In the genomic region with DNA sequence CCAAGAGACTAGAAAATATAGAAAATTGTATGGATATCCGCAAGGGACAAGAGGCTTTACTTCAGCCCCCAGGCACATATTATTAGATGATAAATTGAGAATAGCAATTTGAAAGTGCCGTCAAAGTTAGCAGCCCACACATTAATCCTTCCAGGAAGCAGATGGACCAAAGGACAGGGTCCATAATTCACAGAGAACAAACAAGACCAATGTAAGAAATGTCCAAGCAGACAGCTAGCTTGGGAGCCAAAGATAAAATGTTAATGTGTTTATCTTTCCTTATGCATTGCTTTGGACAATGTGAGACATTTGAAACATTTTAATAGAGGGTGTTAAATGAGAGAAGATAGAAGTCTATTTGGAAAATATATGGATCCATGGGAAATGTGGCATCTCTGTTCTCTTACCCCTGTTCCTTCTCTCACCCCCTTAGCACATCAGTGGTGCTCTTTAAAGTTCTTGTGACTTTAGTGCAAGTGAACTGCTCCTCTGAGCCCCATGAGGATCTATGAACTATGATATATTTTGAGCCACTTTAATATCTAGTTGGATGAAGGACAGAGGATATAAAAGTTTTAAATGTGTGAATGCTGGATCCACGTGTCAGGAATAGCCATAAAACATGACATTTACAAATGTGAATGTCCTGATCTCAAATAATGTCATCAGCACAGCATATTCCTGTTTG, we compare ENCODE assay signal across 26 mouse cellular contexts.
"Had no signal": no experiment of that assay in that cellular context is flagged by ENCODE, and none has a peak within 500 bp of the region (broad histone marks: within the 10 kb centered on the region; RNA-seq: fewer than 3 reads in every experiment).

No protein-coding gene starts in this region.

- H3K4me1 ChIP-seq: hindbrain, embryonic 10.5 days; hindbrain, embryonic 12.5 days; intestine, embryonic 15.5 days; limb, embryonic 10.5 days; limb, embryonic 12.5 days; liver, embryonic 13.5 days; liver, embryonic 15.5 days had no signal

- H3K36me3 ChIP-seq: heart, embryonic 10.5 days; heart, embryonic 12.5 days; hindbrain, embryonic 10.5 days; hindbrain, embryonic 12.5 days; intestine, embryonic 15.5 days; limb, embryonic 10.5 days; limb, embryonic 12.5 days; liver, embryonic 13.5 days; liver, embryonic 15.5 days had no signal

- H3K4me2 ChIP-seq: heart, embryonic 12.5 days; hindbrain, embryonic 12.5 days; hindbrain, embryonic 14.5 days; intestine, embryonic 15.5 days; limb, embryonic 12.5 days; liver, embryonic 11.5 days; liver, embryonic 13.5 days; liver, embryonic 15.5 days had no signal

- H3K4me3 ChIP-seq: gastrocnemius, adult 2 months; heart, embryonic 10.5 days; heart, embryonic 12.5 days; hindbrain, embryonic 10.5 days; hindbrain, embryonic 12.5 days; intestine, embryonic 15.5 days; limb, embryonic 10.5 days; limb, embryonic 12.5 days; liver, embryonic 13.5 days; liver, embryonic 15.5 days had no signal

- DNase-seq: gastrocnemius, adult 2 months; gastrocnemius, postnatal 10 days; gastrocnemius, postnatal 25 days; heart, adult 18-20 months; heart, postnatal 10 days; heart, postnatal 4 days; kidney, adult 8-10 months; kidney, postnatal 10 days; kidney, postnatal 36 days; liver; liver, embryonic 13.5 days; liver, postnatal 0 days had no signal

- H3K9ac ChIP-seq: heart, embryonic 12.5 days; hindbrain, embryonic 12.5 days; hindbrain, embryonic 14.5 days; intestine, embryonic 15.5 days; limb, embryonic 12.5 days; liver, embryonic 13.5 days; liver, embryonic 15.5 days; liver, postnatal 0 days had no signal

- ATAC-seq: forebrain, embryonic 16.5 days; hindbrain, embryonic 16.5 days; inflammation-experienced regulatory T-cells, adult 6 months; intestine, embryonic 15.5 days; intestine, postnatal 0 days; liver, postnatal 0 days had no signal

- H3K9me3 ChIP-seq: heart, embryonic 10.5 days; heart, embryonic 12.5 days; hindbrain, embryonic 10.5 days; hindbrain, embryonic 12.5 days; intestine, embryonic 15.5 days; limb, embryonic 10.5 days; limb, embryonic 12.5 days; liver, embryonic 13.5 days; liver, embryonic 15.5 days had no signal

- H3K27ac ChIP-seq: gastrocnemius, adult 2 months; heart, embryonic 10.5 days; hindbrain, embryonic 10.5 days; hindbrain, embryonic 12.5 days; hindbrain, embryonic 14.5 days; intestine, embryonic 15.5 days; limb, embryonic 10.5 days; limb, embryonic 12.5 days; liver, embryonic 13.5 days; liver, embryonic 15.5 days had no signal

- H3K27me3 ChIP-seq: heart, embryonic 12.5 days; hindbrain, embryonic 12.5 days; intestine, embryonic 15.5 days; limb, embryonic 12.5 days; liver, embryonic 13.5 days; liver, embryonic 15.5 days had no signal
